Mouse (Mus musculus) CH12.LX (cell line): ENCODE data around the gene Anapc15-ps.

Experiments
- CTCF ChIP-seq, 2 experiments: IDR thresholded peaks in 1 of 2; conservative IDR thresholded peaks in 1 of 2; 2 replicates each; pipeline ENCODE4 v1.5.1; 2011 to 2012; ENCODE audit warnings: low read depth in 2 of 2, low read length in 2 of 2, improper control_type of control experiment in 1 of 2, inconsistent platforms in 1 of 2, mild to moderate bottlenecking in 1 of 2, moderate library complexity in 1 of 2
- E2F4 ChIP-seq: IDR thresholded peaks from 2 replicates; pipeline ENCODE4 v1.6.1; 2011; ENCODE audit warnings: low read depth, low read length, improper control_type of control experiment; ENCODE audit not compliant: insufficient replicate concordance
- EP300 ChIP-seq: IDR thresholded peaks from 2 replicates; pipeline ENCODE4 v1.6.1; 2011; ENCODE audit warnings: low read length, improper control_type of control experiment
- MAX ChIP-seq: IDR thresholded peaks from 2 replicates; pipeline ENCODE4 v1.6.1; 2011; ENCODE audit warnings: low read length, improper control_type of control experiment
- POLR2A ChIP-seq: IDR thresholded peaks from 2 replicates; pipeline ENCODE4 v1.6.1; 2011; ENCODE audit warnings: low read depth, mild to moderate bottlenecking, improper control_type of control experiment, low read length

GRCm38 (mm10) chr10:95665426-95665990 lies 7.7 kb downstream of the Anapc15-ps start:
- TF ChIP-seq E2F4 (no peak), CTCF (conservative IDR thresholded peaks at IDR 0.05 in 1 of 2, IDR thresholded peaks at IDR 0.05 in 1 of 2; ENCODE audit: low read depth in 2 of 2, low read length in 2 of 2) (no peak), MAX (no peak), EP300 (no peak), POLR2A (no peak)
